Mouse (Mus musculus) stomach, postnatal 0 days (tissue): ENCODE data around the gene Ube2g1.

Experiments used
- CTCF ChIP-seq: IDR thresholded peaks from 2 replicates; pipeline ENCODE4 v1.5.1; 2016; ENCODE audit warnings: antibody characterized with exemption, low read depth, mild to moderate bottlenecking, moderate library complexity
- EP300 ChIP-seq: optimal IDR thresholded peaks from 2 replicates; pipeline ENCODE3; 2016; ENCODE audit warnings: antibody characterized with exemption

GRCm38 (mm10) chr11:72734840-72735518 is 127.9 kb downstream of the Ube2g1 start:
- TF ChIP-seq CTCF (no peak), EP300 (no peak)
